Mouse (Mus musculus) brain, embryonic 18.5 days (tissue): ENCODE data around the gene Myl12a.
"Not testable (repeated sequence)": the region's sequence is repeated elsewhere in the genome, so short reads cannot be mapped to it uniquely, and the experiment has no call there.

Experiments used
- DNase-seq: peaks from one replicate; pipeline ENCODE4 v3.0.0-alpha.2; 2012; ENCODE audit warnings: low read depth, low spot score

The Myl12a gene

GRCm38 (mm10) chr17:70989991-70990390, 12.7 kb downstream of the Myl12a start:
- DNase-seq: no peak

GRCm38 (mm10) chr17:70989430-70989829, 13.2 kb downstream of the Myl12a start:
- no peak for DNase-seq

GRCm38 (mm10) chr17:70988337-70988767, 14.3 kb downstream of the Myl12a start:
- no peak for DNase-seq

- no peak for DNase-seq
Observed at GRCm38 (mm10) chr17:70986831-70987660, 15.6 kb downstream of the Myl12a start.

GRCm38 (mm10) chr17:70986355-70986740, 16.3 kb downstream of the Myl12a start:
- DNase-seq: no peak

DNA sequence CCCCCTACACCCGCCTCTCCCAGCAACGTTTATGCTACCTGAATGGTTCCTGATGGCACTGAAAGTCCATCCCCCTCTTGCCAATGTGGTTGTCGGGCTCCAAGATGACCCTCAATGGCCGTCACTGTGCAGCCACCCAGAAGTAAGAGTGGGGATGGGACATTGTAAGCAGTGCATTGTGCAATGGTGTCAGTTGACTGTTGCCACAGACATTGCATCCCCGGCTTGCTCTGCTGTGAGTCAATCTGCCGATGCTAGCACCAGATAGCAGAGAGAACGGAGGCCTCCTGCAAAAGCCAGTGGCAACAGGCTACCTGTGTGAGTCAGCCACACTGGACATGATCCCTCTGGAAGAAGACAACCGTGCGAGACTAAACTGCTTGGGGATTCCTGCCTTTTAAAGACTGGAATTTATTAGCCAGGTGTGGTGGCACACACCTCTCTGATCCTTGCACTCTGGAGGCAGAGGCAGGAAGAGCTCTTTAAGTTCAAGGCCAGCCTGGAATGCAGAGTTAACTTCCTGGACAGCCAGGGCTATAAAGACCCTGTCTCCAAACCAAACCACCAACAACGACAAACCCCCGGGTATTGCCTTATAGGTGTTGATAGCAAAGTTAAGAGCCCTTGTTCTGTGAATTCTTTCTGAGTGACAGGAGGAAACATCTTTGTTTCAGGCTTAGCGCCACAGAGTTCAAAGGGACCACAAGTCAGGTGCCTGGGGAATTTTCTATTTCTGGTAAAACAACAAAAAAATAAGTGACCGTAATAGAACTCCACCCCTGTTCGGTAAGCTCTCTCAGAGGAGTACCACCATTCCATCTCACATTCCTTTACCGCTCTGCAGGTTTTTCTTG, 16.9 kb downstream of the Myl12a start:
- DNase-seq: no peak

DNA sequence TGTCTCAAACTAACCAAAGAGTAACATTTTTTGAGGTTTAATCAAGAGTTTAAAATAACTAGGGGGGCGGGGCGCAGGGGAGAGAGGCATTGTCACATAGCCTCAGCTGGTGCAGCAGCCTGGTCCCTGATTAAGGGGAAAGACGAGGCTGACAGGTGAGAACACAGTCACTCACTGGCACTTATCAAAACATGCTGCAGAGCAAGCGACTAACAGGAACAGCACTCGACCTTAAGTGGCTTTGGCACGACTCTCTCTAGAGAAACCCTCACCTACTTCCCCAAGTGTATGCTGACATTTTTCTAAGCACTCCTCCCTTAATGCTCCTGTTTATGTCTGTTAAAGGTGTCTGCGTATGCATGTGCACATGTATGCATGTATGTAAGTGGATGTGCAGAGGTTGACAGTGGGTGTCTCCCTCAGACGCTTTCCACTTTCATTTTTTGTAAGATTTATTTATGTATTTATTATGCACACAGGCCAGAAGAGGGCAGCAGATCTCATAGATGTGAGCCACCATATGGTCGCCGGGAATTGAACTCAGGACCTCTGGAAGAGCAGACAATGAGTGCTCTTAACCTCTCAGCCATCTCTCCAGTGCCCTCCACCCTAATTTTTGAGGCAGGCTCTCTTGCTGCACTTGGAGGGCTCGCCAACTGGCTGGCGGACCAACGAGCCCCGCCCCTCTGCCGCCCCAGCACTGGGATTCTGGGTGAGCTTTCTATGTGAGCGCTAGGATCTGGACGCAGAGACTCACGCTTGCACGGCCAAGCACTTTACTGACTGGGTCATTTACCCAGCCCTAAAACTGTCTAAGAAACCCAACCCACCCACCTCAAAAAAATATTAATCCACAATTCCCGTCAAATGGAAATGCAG, 23.1 kb downstream of the Myl12a start:
- DNase-seq: no peak

- DNase-seq: no peak
Observed at GRCm38 (mm10) chr17:70977799-70978198, 24.9 kb downstream of the Myl12a start.

DNA sequence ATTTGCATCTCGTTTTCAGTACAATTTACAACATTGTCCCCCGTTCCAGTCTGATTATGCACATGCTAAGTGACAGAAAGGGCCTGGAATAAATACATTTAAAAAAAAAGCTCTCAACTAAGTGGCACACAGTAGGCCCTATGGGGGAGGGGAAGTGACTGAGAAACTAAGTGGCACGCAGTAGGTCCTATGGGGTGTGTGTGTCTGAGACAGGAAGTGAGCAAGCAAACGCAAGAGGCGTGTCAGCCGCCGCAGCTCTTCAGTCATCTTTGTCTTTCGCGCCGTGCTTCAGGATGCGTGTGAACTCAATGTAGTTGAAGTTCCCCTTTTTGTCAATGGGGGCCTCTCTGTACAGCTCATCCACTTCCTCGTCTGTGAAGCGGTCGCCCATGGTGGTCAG, 28.6 kb downstream of the Myl12a start:
- not testable (repeated sequence) for DNase-seq

- no peak for DNase-seq
Observed at GRCm38 (mm10) chr17:70973398-70973797, 29.3 kb downstream of the Myl12a start.

DNA sequence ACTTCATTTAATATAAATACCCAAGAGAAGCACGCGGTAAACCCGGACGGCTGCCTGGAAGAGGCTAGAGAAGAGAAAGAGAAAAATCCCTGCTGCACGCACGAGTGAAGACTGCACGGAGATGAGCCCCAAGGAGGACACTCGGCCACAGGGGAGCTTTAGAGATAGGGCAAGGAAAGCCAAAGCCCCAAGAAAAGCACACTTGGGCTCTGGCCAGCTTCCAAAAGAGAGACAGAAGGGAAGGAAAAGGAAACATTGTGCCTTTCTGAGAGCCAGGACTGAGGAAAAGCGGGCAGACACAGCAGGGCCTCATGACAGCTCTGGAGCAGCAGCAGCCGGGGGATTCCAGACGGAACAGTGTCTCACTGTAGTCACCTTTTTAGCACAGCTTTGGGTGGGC, 31.5 kb downstream of the Myl12a start:
- no peak for DNase-seq

DNA sequence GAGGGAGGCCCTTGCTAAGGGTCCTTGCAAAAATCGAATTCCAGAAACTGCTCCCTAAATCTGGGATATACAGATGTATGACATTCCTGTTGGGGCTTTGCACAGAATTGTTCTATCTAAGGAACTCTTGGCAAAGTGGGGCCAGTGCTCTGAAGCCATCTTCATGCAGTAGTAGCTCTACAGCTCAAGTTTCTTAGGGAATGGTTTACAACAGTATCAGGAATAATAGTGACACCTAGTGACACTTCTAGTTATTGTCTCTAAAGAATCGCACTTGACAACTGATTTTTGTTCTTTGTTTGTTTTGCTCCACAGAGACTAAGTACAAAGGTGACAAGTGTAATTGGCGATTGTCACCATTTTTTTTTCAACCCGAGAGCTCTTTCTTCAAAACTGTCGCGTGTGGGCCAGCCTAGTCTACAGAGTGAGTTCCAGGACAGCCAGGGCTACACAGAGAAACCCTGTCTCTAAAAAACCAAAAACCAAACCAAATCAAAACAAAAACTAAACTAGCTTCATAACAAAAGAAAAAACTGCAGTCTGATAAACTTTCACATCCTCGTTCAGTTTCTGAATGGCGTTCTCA, 34.0 kb downstream of the Myl12a start:
- DNase-seq: no peak

DNA sequence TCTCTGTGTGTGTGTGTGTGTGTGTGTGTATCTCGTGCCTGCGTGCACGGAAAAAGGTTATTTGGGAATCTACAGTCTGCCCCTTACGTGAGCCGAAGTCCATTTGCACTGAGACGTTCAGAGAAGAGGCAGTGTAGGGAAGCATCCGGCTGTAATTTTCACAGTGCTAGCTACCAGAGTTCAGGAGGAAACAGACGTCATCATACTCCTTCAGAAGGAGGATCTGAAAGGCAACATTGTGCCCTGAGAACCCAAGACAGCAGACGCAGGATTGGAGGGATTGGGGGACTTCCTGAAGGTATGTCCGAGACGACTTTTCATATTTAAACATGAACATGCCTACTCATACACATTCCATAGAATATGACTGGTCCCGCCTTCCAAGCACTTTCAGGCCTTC, 35.0 kb downstream of the Myl12a start:
- no peak for DNase-seq

GRCm38 (mm10) chr17:70967191-70967590, 35.5 kb downstream of the Myl12a start:
- no peak for DNase-seq

GRCm38 (mm10) chr17:70966126-70966525, 36.6 kb downstream of the Myl12a start:
- DNase-seq: no peak

DNA sequence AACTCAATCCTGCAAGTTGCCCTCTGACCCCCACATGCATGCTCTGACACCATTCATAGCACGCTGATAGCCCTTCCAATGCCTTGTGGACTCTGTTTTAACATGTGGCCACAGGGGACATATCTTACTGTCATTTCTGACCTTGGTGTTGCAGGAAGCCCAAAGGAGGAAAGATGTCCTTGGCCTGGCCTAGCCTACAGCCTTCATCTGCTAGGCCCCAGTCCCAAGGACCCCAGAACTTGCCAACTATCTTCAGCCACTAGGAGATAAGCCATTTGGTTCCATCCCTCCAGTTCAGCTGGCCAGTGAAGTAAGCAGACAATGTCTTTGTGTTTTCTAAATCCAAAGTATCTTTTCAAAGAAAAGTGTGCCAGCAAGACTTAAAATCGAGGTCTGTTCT, 37.4 kb downstream of the Myl12a start:
- no peak for DNase-seq

DNA sequence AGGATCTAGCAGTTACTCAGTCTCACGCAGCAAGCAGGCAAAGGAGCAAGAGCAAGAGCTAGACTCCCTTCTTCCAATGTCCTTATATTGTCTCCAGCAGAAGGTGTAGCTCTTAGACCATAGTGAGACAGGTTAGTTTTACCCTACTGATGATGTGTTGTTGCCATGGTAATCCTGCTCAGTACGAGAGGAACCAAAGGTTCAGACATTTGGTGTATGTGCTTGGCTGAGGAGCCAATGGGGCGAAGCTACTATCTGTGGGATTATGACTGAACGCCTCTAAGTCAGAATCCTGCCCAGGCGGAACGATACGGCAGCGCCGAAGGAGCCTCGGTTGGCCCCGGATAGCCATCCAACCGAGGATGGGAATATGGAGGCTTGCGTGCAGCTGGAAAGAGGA, 39.1 kb downstream of the Myl12a start:
- DNase-seq: not testable (repeated sequence)

DNA sequence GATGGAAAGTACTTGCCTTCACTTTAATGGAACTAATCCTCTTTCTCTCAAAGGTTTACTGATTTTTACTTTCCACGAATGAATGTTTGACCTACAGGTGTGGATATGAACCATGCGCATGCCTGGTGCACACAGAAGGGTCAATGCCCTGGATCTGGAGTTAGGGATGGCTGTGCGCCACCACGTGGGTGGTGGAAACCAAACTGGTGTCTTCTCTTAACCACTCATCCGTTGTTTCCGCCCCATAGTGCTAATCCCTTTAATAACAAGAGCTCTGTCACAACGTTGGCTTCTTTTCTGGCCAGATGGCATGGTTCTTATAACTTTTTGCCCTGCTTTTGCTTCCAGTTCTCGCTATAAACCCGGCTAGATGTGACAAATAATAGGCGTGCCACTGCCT, 51.4 kb downstream of the Myl12a start:
- no peak for DNase-seq

GRCm38 (mm10) chr17:70949171-70949570, 53.5 kb downstream of the Myl12a start:
- DNase-seq: no peak

GRCm38 (mm10) chr17:70948721-70949120, 54.0 kb downstream of the Myl12a start:
- no peak for DNase-seq

- DNase-seq: no peak
Observed at GRCm38 (mm10) chr17:70943779-70944178, 58.9 kb downstream of the Myl12a start.
